Mouse (Mus musculus): Measurements from ENCODE around the gene Aldh3a2.
A peak's percentile ranks its signal among the peaks of the same experiment; 100 is the strongest.
"Not testable (repeated sequence)": the region's sequence is repeated elsewhere in the genome, so short reads cannot be mapped to it uniquely, and the experiment has no call there.

The Aldh3a2 gene

DNA sequence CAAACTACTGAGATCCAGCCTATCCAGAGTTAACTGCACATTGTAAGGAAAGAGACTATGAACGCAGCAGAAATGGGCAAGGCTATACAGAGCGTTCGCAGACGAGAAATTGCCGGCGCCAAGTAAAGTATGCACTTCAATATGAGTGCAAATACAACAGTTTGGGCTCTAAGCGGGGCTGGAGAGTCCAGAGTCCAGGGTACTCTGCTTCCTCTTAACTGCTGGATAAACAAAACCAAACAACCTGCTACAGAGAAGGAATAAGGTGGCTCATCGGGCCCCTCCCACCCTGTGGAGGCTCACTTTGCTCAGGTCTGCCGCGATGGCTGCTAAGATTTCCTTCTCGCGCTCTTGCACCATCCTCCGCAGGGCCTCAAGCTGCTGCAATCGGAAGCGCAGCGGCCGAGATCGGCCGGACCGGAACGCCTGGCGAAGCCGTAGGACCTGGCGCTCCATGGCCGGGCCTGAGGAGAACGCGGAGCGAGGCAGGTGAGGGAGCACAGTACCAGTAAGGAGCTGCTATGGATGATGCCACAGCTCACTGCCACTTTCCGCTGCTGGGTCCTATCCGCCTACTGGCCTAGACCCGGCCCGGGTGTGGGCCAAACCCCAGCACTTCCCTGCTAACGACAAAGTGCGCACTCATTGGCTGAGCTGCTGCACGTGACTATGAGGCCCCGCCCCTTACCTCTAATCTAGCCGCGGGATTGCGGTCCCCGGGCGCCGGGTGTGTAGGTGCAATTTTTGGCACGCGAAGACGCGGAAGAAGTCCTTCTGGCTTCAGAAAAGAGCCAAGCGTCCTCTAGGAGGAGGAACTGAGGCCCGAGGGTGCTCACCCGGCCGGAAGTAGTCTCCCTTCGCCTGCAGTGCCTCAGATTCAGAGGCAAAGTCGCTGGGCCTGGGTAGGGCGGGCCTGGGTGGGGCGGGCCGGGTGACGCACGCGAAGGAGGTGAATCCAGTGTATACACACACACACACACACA lies at the start of gene Aldh3a2:
TSS of gene Aldh3a2 (minus strand) at position 914 of the 983 bp plus-strand sequence.
- peak; percentile 98 for DNase-seq

DNA sequence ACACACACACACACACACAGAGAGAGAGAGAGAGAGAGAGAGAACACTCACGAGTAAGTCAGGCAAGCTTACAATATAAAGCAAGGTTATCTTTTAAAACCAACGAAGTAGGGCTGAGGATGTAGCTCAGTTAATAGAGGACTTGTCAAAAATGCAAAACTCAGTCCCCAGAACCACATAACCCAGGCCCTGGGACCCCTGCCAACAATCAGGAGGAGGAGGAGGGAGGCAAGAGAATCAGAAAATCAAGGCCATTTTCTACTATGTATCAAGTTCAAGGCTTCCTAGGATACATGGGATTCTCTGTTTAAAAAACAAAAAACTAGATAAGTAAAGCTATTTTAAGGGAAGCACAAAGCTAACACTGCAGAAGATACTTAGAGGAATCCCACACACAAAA lies 49.6 kb upstream of the Aldh3a2 start:
- no peak for DNase-seq

DNA sequence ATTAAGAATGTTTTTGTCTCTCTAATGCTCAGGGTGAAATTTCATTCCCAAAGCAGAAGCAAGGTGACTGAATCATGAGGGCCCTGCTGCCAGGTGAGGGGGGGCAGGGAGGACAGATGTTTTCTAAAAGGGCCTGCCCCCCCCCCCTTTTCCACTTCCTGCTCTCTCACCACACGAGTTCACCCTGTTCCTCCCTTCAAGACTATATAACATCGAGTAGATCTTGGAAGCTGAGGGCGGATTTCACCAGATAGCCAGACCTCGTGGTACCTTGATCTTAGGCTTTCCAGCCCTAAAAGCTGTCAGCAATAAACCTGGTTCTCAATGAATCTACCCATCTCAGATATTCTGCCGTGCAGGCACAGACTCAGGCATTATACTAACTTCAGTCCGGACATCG lies 43.1 kb upstream of the Aldh3a2 start:
- no peak for DNase-seq

DNA sequence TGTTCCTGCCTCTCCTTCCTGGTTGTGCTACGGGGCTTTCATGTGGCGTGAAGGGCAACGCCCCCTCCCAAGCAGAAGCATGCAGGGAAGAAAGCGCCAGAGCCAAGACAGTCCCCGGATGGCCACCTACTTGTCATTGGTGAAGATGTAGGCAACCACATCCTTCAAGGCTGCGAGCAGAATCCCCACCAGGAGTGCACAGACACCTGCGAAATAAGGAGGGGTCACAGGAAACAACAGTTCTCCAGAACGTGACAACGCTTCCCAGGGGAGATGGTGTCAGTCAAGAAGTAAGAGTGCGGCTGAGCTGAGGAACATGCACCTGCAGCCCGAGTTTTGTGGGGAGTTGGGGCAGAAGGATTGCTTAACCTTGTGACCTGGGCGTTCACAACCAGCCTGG lies 42.6 kb upstream of the Aldh3a2 start:
- no peak for DNase-seq

DNA sequence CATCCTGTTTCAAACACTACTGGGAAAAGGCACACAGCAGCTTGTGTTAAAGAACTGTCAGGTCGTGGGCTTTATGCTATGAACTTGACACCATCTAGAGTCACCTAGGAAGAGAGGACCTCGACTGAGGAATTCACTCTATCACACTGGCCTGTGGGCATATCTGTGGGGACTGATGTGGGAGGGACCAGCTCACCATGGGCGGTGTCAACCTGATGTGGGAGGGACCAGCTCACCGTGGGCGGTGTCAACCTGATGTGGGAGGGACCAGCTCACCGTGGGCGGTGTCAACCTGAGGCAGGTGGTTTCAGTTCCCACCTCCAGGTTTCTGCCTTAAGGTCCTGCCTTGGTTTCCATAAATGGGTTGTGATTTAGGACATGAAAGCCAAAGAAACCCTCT lies 40.5 kb upstream of the Aldh3a2 start:
- no peak for DNase-seq

DNA sequence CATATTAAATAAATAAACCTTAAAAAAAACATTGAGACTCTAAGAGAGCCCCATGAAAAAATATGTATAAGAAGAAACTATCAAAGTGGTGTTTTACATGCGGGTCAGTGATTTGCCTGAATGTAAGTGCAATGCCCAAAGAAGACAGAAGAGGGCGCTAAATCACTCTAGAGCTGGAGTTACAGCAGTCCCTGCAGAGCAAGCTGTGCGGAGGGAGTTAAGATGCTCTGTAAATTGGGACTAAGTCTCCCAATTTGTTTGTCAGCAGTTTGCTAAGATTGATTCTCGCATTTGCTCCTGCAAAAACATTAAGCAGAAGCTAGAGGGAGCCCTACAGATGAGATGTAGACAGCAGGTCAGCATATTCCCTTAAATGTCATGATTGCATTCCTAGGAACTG lies 38.1 kb upstream of the Aldh3a2 start:
- DNase-seq = peak; percentile 41 to 56

DNA sequence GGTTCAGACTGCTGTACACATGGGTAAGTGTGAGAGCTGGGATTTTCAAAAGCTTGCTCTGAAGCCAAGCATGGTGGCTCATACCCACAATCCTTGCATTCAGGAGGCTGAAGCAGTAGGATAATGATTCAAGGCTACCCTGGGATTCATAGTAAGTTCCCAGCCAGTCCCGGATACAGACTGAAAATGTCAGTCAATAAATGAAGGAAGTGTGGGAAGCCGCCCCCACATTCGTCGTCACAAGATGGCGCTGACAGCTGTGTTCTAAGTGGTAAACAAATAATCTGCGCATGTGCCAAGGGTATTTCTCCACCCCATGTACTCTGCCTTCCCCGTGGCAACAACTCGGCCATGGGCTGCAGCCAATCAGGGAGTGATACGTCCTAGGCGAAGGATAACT lies 37.3 kb upstream of the Aldh3a2 start:
- not testable (repeated sequence) for DNase-seq

DNA sequence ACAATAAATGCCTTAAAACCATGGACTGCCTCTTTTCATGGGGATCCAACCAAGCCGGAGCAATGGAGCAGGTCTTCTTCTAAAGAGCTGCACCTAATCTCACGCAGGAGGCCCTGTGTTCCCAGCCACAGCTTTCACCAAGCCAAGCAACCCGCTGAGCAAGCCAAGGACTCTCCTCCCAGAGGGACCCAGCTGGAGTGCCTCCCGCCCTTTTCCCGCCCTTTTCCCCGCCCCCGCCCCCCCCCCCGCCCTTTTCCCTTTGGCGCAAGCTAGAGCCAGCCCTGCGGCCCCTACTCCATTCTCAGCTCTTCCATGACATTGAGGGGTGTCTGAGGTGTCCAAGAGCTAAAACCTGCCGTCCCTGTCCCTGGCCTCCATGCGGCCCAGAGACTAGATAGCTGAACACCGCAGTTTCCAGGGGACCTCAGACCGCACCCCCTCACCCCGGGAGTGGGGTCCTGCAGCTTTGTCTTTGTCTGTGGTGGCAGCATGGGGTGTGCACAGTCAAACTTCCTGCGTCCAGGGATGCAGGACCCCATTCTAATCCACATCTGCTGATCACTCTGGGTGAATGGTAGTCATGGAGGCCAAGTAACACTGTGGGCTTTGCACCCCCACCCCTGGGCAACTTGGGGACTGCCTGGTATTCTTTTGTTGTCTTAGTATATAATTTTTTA lies 33.6 kb upstream of the Aldh3a2 start:
- DNase-seq = no peak

DNA sequence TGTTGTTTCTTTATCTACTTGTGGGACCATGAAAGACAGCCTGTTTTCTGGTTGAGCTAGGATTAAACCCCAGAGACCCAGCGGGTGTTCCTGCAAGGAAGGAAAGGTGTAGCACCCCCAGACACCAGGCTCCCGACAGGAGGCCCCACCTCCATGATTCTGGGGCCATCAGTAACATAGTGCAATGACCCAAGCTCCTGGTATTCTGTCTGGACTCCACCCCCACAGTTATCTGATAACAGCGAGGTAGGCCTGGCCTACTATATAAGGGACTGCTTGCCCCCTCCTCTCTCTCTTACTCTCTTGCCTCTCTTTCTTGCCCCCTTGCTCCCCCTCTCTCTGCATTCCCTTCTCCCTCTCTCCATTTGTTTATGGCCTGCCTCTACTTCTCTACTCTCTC lies 32.9 kb upstream of the Aldh3a2 start:
- DNase-seq = no peak

DNA sequence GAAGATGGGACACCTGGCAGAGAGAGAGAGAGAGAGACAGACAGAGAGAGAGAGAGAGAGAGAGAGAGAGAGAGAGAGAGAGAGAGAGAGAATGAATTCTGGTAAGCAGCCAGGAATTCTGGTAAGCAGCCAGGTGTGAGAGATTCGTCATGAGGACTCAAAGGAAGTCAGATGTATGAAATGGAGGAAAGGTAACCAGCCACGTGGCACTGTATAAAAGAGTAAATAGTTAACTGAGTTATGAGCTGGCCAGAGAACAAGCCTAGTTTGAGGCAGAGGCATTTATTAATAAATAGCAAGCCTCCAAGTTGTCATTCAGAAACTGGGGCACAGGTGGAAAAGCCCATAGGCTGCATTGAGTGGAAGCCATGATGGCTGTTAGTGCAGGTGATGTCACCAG lies 30.6 kb upstream of the Aldh3a2 start:
- DNase-seq = no peak

DNA sequence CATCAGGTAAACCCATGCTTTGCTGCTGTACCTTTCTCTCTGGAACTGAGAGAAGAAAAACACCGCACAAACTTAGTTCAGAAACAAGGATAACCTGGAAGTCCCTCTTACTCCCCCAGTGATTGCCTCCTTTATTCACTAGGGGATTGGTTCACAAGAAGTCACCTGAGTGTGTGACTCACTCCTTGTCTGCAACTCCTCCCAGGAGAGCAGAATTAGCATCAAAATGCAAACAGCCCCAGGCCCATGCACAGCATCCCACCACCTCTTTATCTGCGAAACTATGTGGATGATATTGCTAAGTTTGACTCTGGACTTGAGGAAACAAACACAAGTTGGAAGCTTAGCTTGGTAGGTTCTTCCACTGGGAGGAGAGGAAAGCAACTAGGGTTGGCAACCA lies 30.1 kb upstream of the Aldh3a2 start:
- no peak for DNase-seq

DNA sequence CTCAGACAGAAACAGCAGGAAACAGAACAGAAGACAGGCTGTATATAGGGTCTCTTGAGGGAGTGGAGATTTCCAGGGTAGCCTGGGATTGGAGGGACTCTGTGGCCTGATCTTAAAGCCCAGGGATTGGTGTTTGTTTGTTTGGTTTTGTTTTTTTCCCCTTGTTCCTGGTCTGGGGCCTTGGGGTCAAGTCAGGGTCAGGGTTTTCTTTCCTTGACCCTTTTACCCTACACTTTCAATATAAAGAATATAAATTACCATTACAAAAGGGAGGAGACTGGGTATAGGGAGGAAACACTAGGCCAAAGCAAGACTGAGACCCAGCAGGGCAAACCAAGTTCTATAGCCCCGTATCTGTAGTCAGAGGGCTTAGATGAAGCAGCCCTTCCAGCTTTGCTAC lies 29.3 kb upstream of the Aldh3a2 start:
- DNase-seq = no peak

DNA sequence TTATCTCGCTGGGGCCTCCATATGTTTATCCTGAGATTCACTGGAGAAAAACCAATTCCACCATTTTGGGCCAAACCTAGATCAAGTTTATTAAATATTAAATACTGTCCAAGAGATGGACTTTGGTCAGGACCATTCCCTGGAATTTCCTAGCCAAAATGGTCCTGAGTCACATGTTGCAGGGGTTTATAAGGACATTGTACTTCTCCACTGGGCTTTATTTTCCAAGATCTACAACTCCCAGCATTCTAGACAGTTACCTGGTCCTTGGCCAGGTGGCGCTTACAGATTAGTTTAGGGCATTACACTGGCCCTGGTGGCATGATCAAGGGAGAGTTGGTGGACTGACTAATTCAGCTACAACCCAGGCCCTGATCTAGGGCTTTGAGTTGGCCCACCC lies 28.3 kb upstream of the Aldh3a2 start:
- no peak for DNase-seq

DNA sequence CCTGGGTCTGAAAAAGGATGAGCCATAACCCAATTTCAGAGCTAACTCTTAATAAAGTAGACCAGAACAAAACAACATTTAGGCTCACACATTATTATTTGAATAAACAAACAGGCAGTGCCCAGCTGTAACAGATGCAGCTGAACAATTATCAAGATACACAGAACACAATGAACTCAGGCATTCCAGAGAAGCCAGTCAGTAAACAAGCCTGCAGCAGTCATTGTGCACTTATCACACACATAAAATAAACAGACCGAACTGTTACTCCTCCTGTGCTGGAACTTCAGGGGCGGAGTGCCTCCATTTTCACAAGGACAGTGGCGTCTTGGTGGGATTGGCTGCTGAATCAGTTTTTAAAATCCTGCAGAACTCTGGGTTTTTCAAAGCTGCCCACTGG lies 27.2 kb upstream of the Aldh3a2 start:
- DNase-seq = no peak

DNA sequence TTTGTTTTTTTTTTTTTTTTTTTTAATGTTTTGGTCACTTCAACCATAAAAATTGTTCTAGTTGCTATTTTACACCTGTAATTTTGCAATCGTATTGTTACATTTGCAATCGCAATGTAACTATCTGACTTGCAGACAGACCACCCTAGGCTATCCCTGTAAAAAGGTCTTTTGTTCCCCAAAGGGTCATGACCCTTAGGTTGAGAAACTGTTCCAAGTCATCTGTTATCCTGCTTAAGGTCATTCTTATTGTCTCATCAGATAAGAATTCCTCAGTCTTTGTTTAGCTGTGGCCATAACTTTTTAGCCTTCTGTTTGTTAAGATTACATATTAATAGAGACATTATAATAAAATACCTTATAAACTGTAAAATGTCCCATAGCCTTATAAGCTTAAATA lies 26.0 kb upstream of the Aldh3a2 start:
- no peak for DNase-seq

DNA sequence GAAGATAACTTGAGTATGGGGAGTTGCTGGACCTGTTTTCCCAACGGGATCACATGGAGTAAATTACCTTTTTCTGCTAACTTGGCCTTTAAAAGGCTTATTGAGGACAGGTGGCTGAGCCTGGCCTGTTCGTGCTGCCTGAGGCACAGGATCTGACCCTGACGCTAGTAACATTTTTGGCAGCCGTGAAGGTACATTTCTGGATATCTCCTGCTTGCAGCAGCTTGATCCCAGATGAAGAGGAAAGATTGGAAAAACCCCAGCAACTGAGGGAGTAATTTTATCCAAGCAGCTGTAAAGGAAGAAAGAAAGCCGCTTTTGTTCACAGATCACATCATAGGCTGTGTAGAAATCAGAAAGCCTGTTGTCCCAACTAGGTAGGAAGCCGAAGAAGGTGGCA lies 17.1 kb upstream of the Aldh3a2 start:
- no peak for DNase-seq

DNA sequence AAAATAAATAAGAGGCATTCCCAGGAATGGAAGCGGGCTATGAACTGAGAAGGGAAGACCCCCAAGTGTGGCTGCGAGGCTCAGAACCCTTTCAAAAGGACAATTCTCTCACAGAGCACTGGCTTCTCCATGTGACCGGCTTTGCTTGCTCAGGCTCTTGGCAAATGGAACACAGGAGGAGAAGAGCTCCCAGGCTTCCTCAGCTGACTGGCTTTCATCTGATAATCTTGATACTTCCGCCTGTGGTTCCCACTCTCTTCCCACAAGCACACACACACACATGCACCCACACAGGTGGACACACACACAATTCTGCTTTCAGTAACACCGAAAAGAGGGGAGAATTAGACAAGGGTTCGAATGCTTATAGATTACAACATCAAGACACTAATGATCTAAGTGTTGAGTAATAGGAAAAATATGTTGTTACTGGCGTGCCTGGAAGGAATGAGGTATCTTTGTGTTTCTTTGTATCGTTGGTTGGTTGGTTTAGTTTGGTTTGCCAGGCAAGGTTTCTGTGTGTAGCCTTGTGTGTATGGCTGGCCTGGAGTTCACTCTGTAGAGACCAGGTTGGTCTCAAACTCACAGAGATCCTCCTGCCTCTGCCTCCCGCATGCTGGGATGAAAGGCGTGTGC lies 16.3 kb upstream of the Aldh3a2 start:
- DNase-seq = no peak

DNA sequence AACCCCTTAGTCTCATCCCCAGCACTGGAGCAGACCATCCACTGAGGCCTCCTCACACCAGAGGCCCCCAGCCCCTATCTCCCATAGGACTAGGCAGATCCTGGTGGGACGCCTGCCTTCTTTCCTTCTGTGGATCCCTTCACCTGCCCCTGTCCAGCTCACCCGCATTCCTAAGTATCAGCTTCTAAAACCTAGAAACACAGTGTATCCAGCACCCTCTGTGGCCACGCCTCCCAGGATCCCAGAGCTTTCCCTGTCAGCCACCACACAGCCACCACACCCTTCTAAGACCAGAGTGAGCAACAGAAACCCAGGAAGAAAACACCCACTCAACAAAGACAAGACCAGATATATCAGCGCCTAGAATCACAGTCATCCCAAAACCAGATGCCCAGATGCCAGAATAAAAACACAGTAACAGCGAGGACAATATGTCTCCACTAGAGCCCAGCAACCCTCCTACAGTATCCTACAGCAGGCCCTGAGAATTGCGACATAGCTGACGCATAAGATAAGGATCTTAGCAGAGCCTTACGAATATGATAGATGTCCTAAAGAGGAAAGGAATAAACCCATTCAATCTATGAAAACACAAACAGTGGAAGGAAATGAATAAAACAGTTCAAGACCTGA lies 11.3 kb upstream of the Aldh3a2 start:
- no peak for DNase-seq

DNA sequence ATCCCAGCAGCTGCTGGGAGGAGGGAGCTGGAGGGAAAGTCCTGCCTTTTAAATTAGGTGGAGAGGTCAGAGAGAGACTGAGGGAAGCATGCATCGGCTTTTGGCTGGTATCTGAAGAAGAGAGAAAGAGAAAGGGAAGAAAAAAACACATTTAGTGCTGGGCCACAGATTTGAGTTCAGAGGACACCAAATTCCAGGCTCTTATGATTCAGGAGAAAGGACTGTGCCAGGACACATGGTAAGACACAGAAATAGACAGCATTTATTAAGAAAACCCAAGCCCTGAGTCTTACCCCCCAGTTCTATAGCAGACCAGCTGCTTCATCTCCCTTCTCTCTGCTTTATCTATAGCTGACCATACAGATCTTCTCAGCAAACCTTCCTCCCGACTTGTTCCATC lies 10.7 kb upstream of the Aldh3a2 start:
- DNase-seq = no peak

DNA sequence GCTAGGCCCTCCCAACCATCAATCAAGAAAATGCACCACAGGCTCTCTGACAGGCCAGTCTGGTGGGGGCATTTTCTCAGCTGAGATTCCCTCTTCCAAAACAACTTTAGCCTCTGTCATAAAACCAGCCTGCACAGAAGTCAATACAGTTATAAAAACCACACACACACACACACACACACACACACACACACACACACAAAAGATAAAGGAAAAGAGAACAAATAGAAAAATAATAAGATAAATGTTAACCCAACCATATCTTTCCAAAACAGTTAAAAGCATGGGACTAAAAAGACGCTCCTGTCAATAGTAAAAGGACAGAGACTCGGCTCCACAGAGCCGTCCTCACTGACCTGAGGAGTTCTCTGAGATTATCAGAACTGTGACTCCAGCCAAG lies 9.2 kb upstream of the Aldh3a2 start:
- DNase-seq = no peak

DNA sequence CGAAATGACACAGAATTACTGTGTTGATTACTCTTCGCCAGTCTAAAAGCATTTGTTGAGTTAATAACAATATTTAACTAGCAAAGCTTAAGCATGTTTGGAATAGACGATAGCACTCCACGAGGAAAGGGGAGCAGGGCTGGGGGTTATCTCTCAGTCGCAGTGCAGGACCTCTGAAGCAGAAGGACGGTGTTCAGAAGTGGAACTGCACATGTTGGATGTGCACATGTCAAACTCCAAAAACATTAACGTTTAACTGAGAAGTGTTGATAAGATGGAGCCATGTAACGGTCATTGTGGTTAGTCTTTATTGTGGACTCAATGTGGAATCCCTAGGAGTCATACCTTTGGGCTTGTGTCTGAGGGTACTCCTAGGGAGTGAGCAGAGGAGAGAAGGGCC lies 7.8 kb upstream of the Aldh3a2 start:
- no peak for DNase-seq

DNA sequence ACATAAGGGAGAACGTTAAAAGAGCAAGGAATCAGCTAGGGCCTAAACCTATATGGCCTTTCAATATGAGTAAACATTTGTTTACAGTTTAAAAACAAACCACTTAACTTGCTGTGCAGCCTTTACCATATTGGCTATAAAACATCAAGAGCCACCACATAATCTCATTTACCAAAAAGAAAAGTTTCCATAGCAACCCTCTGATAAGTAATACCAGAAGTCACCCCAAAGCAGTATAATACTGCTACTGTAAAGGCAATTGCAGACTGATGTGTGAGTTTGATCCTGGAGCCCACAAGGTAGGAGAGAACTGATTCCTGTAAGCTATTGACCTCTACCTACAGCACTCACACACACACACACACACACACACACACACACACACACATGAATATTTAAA lies 7.2 kb upstream of the Aldh3a2 start:
- DNase-seq = no peak

DNA sequence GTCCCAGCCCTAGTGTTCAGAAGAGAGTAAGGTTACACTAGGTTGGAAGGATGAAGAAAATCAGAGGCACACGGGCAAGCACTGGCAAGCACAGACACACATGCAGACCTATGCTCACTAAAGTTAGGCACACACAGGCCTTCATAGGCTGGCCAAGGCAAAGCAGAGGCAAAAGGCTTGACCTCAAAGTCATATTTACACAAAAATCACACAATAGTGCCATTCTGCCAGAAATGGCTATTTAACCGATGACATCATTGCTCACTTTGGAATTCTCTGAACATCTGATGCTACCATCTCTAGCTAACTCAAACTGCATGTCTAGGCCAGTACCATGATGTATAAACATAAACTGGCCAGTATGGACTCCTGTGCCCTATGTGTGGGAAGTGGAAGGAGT lies 6.7 kb upstream of the Aldh3a2 start:
- no peak for DNase-seq

Data from cerebellum, postnatal 10 days (tissue).